Mouse (Mus musculus) 3134 (cell line): ENCODE measurements around the gene Btbd35f23.
"Not testable (repeated sequence)": the region's sequence is repeated elsewhere in the genome, so short reads cannot be mapped to it uniquely, and the experiment has no call there.

ENCODE experiments used
- DNase-seq: peaks from one replicate; pipeline ENCODE4 v3.0.0-alpha.2; 2011; ENCODE audit warnings: low spot score; ENCODE audit not compliant: insufficient read length; ENCODE audit errors: extremely low read depth

Btbd35f23 gene

GRCm38 (mm10) chrX:3076575-3076974, at the start of gene Btbd35f23:
Btbd35f23 (plus strand) TSS chrX:3076875.
- DNase-seq, result not testable (repeated sequence)
